Mouse (Mus musculus) MEL (cell line): ENCODE data around the gene Ciao2a. TPM values are rescaled to one million over a fixed set of nuclear protein-coding genes. Genes with fewer than 3 reads are reported as not detected.

ENCODE experiments used
- DNase-seq: peaks from one replicate; pipeline ENCODE4 v3.0.0; 2011; ENCODE audit warnings: low read depth, low spot score
- H3K27ac ChIP-seq: 2 replicates; pipeline ENCODE4 v1.5.1; 2012; ENCODE audit warnings: low read depth, mild to moderate bottlenecking, control low read depth, low read length, moderate library complexity; ENCODE audit not compliant: control insufficient read depth
- H3K27me3 ChIP-seq, 2 experiments: fragments of 150-350 bp in 1 of 2; sonication (generic) in 1 of 2; 2 replicates each; pipeline ENCODE4 v1.6.1; 2012; ENCODE audit warnings: low read length in 2 of 2, mild to moderate bottlenecking in 2 of 2, improper control_type of control experiment in 1 of 2, moderate library complexity in 1 of 2; ENCODE audit not compliant: insufficient read depth in 2 of 2, control insufficient read depth in 1 of 2
- H3K36me3 ChIP-seq, 2 experiments: 2 replicates each; pipeline ENCODE4 v1.6.1; 2012 to 2014; ENCODE audit warnings: low read length in 2 of 2, improper control_type of control experiment in 1 of 2, inconsistent platforms in 1 of 2, mild to moderate bottlenecking in 1 of 2; ENCODE audit not compliant: insufficient read depth in 2 of 2, control insufficient read depth in 1 of 2
- H3K4me1 ChIP-seq, 2 experiments: fragments of 150-350 bp in 1 of 2; sonication (generic) in 1 of 2; 2 replicates each; pipeline ENCODE4 v1.6.1; 2012; ENCODE audit warnings: low read length in 2 of 2, improper control_type of control experiment in 1 of 2, mild to moderate bottlenecking in 1 of 2; ENCODE audit not compliant: insufficient read depth in 2 of 2, control insufficient read depth in 1 of 2
- H3K4me3 ChIP-seq, 2 experiments: fragments of 150-350 bp in 1 of 2; sonication (generic) in 1 of 2; 2 replicates each; pipeline ENCODE4 v1.5.1; 2012; ENCODE audit warnings: low read depth in 2 of 2, low read length in 2 of 2, mild to moderate bottlenecking in 2 of 2, moderate library complexity in 2 of 2, control low read depth in 1 of 2, improper control_type of control experiment in 1 of 2; ENCODE audit not compliant: control insufficient read depth in 1 of 2, insufficient read depth in 1 of 2
- H3K79me2 ChIP-seq: 2 replicates; pipeline ENCODE4 v1.6.1; 2012; ENCODE audit warnings: mild to moderate bottlenecking, low read length, moderate library complexity; ENCODE audit not compliant: control insufficient read depth, poor library complexity, insufficient read depth
- H3K9ac ChIP-seq: 2 replicates; pipeline ENCODE4 v1.6.1; 2012; ENCODE audit warnings: low read depth, mild to moderate bottlenecking, control low read depth, low read length, moderate library complexity; ENCODE audit not compliant: control insufficient read depth, poor library complexity, severe bottlenecking
- H3K9me3 ChIP-seq: fragments of 150-350 bp; sonication (generic); replicated peaks from 2 replicates; pipeline ENCODE4 v1.6.1; 2012; ENCODE audit warnings: mild to moderate bottlenecking, low read length, improper control_type of control experiment, moderate library complexity; ENCODE audit not compliant: insufficient read depth
- BHLHE40 ChIP-seq: IDR thresholded peaks from 2 replicates; pipeline ENCODE4 v1.6.1; 2012; ENCODE audit warnings: low read depth, mild to moderate bottlenecking, inconsistent platforms, low read length, improper control_type of control experiment, borderline replicate concordance
- CTCF ChIP-seq, 3 experiments: IDR thresholded peaks in 2 of 3; conservative IDR thresholded peaks in 1 of 3; 2 replicates each; pipeline ENCODE4 v1.5.1; 2011 to 2012; ENCODE audit warnings: low read length in 3 of 3, low read depth in 2 of 3, mild to moderate bottlenecking in 2 of 3, improper control_type of control experiment in 1 of 3, inconsistent platforms in 1 of 3, mixed read lengths in 1 of 3, moderate library complexity in 1 of 3; ENCODE audit not compliant: control insufficient read depth in 1 of 3, insufficient read depth in 1 of 3, poor library complexity in 1 of 3, severe bottlenecking in 1 of 3
- E2F4 ChIP-seq: IDR thresholded peaks from 2 replicates; pipeline ENCODE4 v1.6.1; 2011; ENCODE audit warnings: low read depth, low read length, improper control_type of control experiment, borderline replicate concordance
- ELF1 ChIP-seq: IDR thresholded peaks from 2 replicates; pipeline ENCODE4 v1.6.1; 2014; ENCODE audit warnings: low read depth, mild to moderate bottlenecking, inconsistent platforms, low read length, improper control_type of control experiment, moderate library complexity
- EP300 ChIP-seq, 2 experiments: IDR thresholded peaks; 2 replicates each; pipeline ENCODE4 v1.6.1; 2011; ENCODE audit warnings: improper control_type of control experiment in 2 of 2, low read length in 2 of 2, low read depth in 1 of 2, mild to moderate bottlenecking in 1 of 2
- ETS1 ChIP-seq: IDR thresholded peaks from 2 replicates; pipeline ENCODE4 v1.6.1; 2012; ENCODE audit warnings: low read depth, mild to moderate bottlenecking, inconsistent platforms, low read length, improper control_type of control experiment, moderate library complexity
- GATA1 ChIP-seq: IDR thresholded peaks from 2 replicates; pipeline ENCODE4 v1.6.1; 2011; ENCODE audit warnings: low read depth, low read length, improper control_type of control experiment
- HCFC1 ChIP-seq: IDR thresholded peaks from 2 replicates; pipeline ENCODE4 v1.6.1; 2012; ENCODE audit warnings: low read depth, mild to moderate bottlenecking, inconsistent platforms, low read length, improper control_type of control experiment, moderate library complexity
- JUND ChIP-seq: IDR thresholded peaks from 2 replicates; pipeline ENCODE4 v1.6.1; 2011; ENCODE audit warnings: low read depth, mild to moderate bottlenecking, improper control_type of control experiment, low read length
- MAFK ChIP-seq: IDR thresholded peaks from 2 replicates; pipeline ENCODE4 v1.6.1; 2011; ENCODE audit warnings: low read depth, mild to moderate bottlenecking, low read length, improper control_type of control experiment, borderline replicate concordance
- MAX ChIP-seq: IDR thresholded peaks from 2 replicates; pipeline ENCODE4 v1.6.1; 2011; ENCODE audit warnings: low read length, improper control_type of control experiment
- MAZ ChIP-seq: IDR thresholded peaks from 2 replicates; pipeline ENCODE4 v1.6.1; 2012; ENCODE audit warnings: low read depth, mild to moderate bottlenecking, inconsistent platforms, low read length, improper control_type of control experiment
- MEF2A ChIP-seq: IDR thresholded peaks from 2 replicates; pipeline ENCODE4 v1.6.1; 2014; ENCODE audit warnings: low read depth, mild to moderate bottlenecking, inconsistent platforms, low read length, improper control_type of control experiment; ENCODE audit not compliant: poor library complexity, insufficient replicate concordance, severe bottlenecking; ENCODE audit errors: extremely low read depth
- MXI1 ChIP-seq: IDR thresholded peaks from 2 replicates; pipeline ENCODE4 v1.6.1; 2011; ENCODE audit warnings: mild to moderate bottlenecking, low read depth, low read length, improper control_type of control experiment
- MYC ChIP-seq: IDR thresholded peaks from 2 replicates; pipeline ENCODE4 v1.6.1; 2011; ENCODE audit warnings: low read depth, mild to moderate bottlenecking, low read length, improper control_type of control experiment, moderate library complexity
- NELFE ChIP-seq: IDR thresholded peaks from 2 replicates; pipeline ENCODE4 v1.6.1; 2011; ENCODE audit warnings: low read depth, low read length, improper control_type of control experiment
- NRF1 ChIP-seq: IDR thresholded peaks from 2 replicates; pipeline ENCODE4 v1.6.1; 2014; ENCODE audit warnings: low read depth, mild to moderate bottlenecking, inconsistent platforms, low read length, improper control_type of control experiment, moderate library complexity; ENCODE audit not compliant: poor library complexity, insufficient read depth, severe bottlenecking
- POLR2A ChIP-seq, 2 experiments: IDR thresholded peaks; 2 replicates each; pipeline ENCODE4 v1.6.1; 2011 to 2012; ENCODE audit warnings: low read length in 2 of 2, mild to moderate bottlenecking in 2 of 2, control low read depth in 1 of 2, improper control_type of control experiment in 1 of 2, low read depth in 1 of 2, moderate library complexity in 1 of 2; ENCODE audit not compliant: control insufficient read depth in 1 of 2, insufficient read depth in 1 of 2, poor library complexity in 1 of 2
- POLR2AphosphoS2 ChIP-seq: IDR thresholded peaks from 2 replicates; pipeline ENCODE4 v1.6.1; 2011; ENCODE audit warnings: low read length, improper control_type of control experiment
- POLR2AphosphoS5 ChIP-seq: IDR thresholded peaks from 2 replicates; pipeline ENCODE4 v1.6.1; 2012; ENCODE audit warnings: low read depth, borderline replicate concordance, mild to moderate bottlenecking, inconsistent platforms, low read length, moderate library complexity, mixed read lengths
- RAD21 ChIP-seq: IDR thresholded peaks from 2 replicates; pipeline ENCODE4 v1.6.1; 2011; ENCODE audit warnings: mild to moderate bottlenecking, low read depth, low read length, improper control_type of control experiment
- RCOR1 ChIP-seq: IDR thresholded peaks from 2 replicates; pipeline ENCODE4 v1.6.1; 2012; ENCODE audit warnings: low read depth, mild to moderate bottlenecking, inconsistent platforms, low read length, improper control_type of control experiment
- SIN3A ChIP-seq: IDR thresholded peaks from 2 replicates; pipeline ENCODE4 v1.6.1; 2012; ENCODE audit warnings: low read length, improper control_type of control experiment, inconsistent platforms
- SMC3 ChIP-seq: IDR thresholded peaks from 2 replicates; pipeline ENCODE4 v1.6.1; 2011; ENCODE audit warnings: low read depth, low read length, improper control_type of control experiment
- TCF12 ChIP-seq: IDR thresholded peaks from 2 replicates; pipeline ENCODE4 v1.6.1; 2014; ENCODE audit warnings: low read depth, mild to moderate bottlenecking, inconsistent platforms, low read length, improper control_type of control experiment, moderate library complexity
- UBTF ChIP-seq: IDR thresholded peaks from 2 replicates; pipeline ENCODE4 v1.6.1; 2012; ENCODE audit warnings: low read depth, mild to moderate bottlenecking, inconsistent platforms, low read length, improper control_type of control experiment, moderate library complexity, borderline replicate concordance; ENCODE audit not compliant: insufficient read depth
- USF1 ChIP-seq: IDR thresholded peaks from 2 replicates; pipeline ENCODE4 v1.6.1; 2014; ENCODE audit warnings: low read depth, mild to moderate bottlenecking, inconsistent platforms, low read length, improper control_type of control experiment, moderate library complexity
- USF2 ChIP-seq, 2 experiments: IDR thresholded peaks; 2 replicates each; pipeline ENCODE4 v1.6.1; 2011 to 2012; ENCODE audit warnings: improper control_type of control experiment in 2 of 2, low read length in 2 of 2, borderline replicate concordance in 1 of 2, inconsistent platforms in 1 of 2, low read depth in 1 of 2, mild to moderate bottlenecking in 1 of 2; ENCODE audit not compliant: insufficient read depth in 1 of 2
- ZC3H11A ChIP-seq: IDR thresholded peaks from 2 replicates; pipeline ENCODE4 v1.6.1; 2012; ENCODE audit warnings: low read depth, mild to moderate bottlenecking, inconsistent platforms, low read length, improper control_type of control experiment
- ZKSCAN1 ChIP-seq: IDR thresholded peaks from 2 replicates; pipeline ENCODE4 v1.6.1; 2012; ENCODE audit warnings: low read depth, mild to moderate bottlenecking, inconsistent platforms, low read length, improper control_type of control experiment, moderate library complexity
- ZNF384 ChIP-seq: IDR thresholded peaks from 2 replicates; pipeline ENCODE4 v1.6.1; 2012; ENCODE audit warnings: low read depth, mild to moderate bottlenecking, inconsistent platforms, low read length, improper control_type of control experiment
- polyA plus RNA-seq, 2 experiments: library from polyadenylated mRNA; stranded (reverse) in 1 of 2; unstranded in 1 of 2; fragments of >175 nt in 1 of 2; fragments of >200 nt in 1 of 2; gene quantifications; 2 replicates each; pipeline versions ENCODE4 v1.2.1 to v1.2.4; 2012; ENCODE audit warnings: low replicate concordance in 2 of 2, low read depth in 1 of 2; ENCODE audit not compliant: insufficient read length in 2 of 2, insufficient read depth in 1 of 2, missing spikeins in 1 of 2
- total RNA-seq: library from RNA; depleted of rRNA; stranded (reverse); fragments of 300-350 nt; gene quantifications from 2 replicates; pipeline ENCODE4 v1.2.3, GENCODE M21; 2012

Ciao2a gene
- total and polyA plus RNA-seq, 3 experiments, result 88.1 to 121 TPM; not detected in 1

DNA sequence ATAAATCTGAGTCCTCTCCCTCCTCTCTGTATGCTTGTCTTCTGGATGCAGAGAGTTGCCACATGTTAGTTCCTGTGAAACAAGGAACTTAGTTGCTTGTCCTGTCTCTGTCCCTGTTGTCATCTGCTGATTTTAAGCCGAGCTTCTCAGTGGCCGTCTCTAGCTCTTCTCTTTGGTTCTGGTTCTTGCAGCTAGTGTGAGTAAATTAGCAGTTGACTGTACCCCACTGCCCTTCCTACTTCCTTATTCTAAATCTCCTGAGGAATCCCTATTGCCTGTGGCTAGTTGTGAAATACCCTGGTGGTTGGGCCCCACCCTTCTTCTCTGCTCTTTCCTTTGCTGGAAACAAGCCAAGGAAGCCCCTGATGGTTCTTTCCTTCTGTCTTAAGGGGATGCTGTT is 5.1 kb downstream of the Ciao2a start:
- Histone ChIP-seq H3K4me3 (no peak overlapping the region), H3K36me3 (peaks cover 13 to 18% of the 10 kb centered on the region in 2 experiments), H3K4me1 (peaks cover 2 to 18% of the 10 kb centered on the region in 2 experiments; a peak in 3 of 4 replicates), H3K27me3 (no peaks in the 10 kb centered on the region), H3K27ac (no peak overlapping the region), H3K9ac (no peak overlapping the region), H3K79me2 (peaks cover 24% of the 10 kb centered on the region), H3K9me3 (no peaks in the 10 kb centered on the region)
- DNase-seq, result peak; percentile 60
- TF ChIP-seq EP300 (IDR thresholded peaks at IDR 0.05; ENCODE audit: low read depth in 1 of 2, low read length in 2 of 2) (0 out of 4 replicates have a peak, but pooled peaks of 1 of the 2 experiments have one; percentile 8), POLR2A (IDR thresholded peaks at IDR 0.05; ENCODE audit: control insufficient read depth in 1 of 2, insufficient read depth in 1 of 2, low read depth in 1 of 2, low read length in 2 of 2, poor library complexity in 1 of 2) (no peak), ELF1 (no peak), MYC (no peak)

DNA sequence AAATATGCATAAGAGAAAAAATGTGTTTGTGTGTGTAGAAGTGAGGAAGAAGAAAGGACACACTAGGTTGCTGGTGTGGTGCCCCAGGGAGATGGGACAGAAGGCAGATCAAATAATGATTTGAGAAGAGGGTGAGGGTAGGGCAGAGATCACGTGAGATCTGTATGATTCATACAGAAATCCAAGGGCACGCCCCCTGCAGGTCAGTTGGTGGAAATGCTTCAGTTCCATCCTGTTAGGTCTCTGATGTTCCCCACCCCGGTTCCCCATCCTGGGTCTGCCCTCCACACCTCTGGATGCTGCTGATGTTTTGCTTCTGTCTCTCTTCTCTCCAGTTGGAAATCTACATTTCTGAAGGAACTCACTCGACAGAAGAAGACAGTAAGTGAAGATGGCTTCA is 9.6 kb downstream of the Ciao2a start:
- Histone ChIP-seq H3K79me2 (no peaks in the 10 kb centered on the region), H3K27ac (no peak overlapping the region), H3K36me3 (peaks cover 0 to 21% of the 10 kb centered on the region in 2 experiments; a peak in 2 of 4 replicates), H3K4me3 (no peak overlapping the region), H3K4me1 (no peaks in the 10 kb centered on the region), H3K27me3 (no peaks in the 10 kb centered on the region), H3K9me3 (no peaks in the 10 kb centered on the region), H3K9ac (no peak overlapping the region)
- DNase-seq, result peak; percentile 68
- TF ChIP-seq ELF1, result no peak
- no peak for TF ChIP-seq MXI1
- no peak for TF ChIP-seq TCF12
- TF ChIP-seq SIN3A, result no peak
- peak; percentile 64 to 89 (median 67) for TF ChIP-seq CTCF (IDR thresholded peaks at IDR 0.05 in 2 of 3, conservative IDR thresholded peaks at IDR 0.05 in 1 of 3; ENCODE audit: control insufficient read depth in 1 of 3, insufficient read depth in 1 of 3, low read depth in 2 of 3, low read length in 3 of 3, poor library complexity in 1 of 3, severe bottlenecking in 1 of 3)
- no peak for TF ChIP-seq POLR2AphosphoS5
- no peak for TF ChIP-seq UBTF
- TF ChIP-seq NRF1, result no peak
- no peak for TF ChIP-seq POLR2AphosphoS2
- peak; percentile 5; the same call in 1 of the 2 replicates for TF ChIP-seq RAD21
- no peak for TF ChIP-seq GATA1
- peak; percentile 76 for TF ChIP-seq USF1
- TF ChIP-seq USF2 (IDR thresholded peaks at IDR 0.05; ENCODE audit: borderline replicate concordance in 1 of 2, insufficient read depth in 1 of 2, low read depth in 1 of 2, low read length in 2 of 2), result no peak
- no peak for TF ChIP-seq RCOR1
- TF ChIP-seq HCFC1, result no peak
- TF ChIP-seq JUND, result no peak
- TF ChIP-seq MAZ, result no peak
- no peak for TF ChIP-seq ZKSCAN1
- TF ChIP-seq SMC3, result peak; percentile 51
- TF ChIP-seq NELFE, result no peak
- TF ChIP-seq E2F4, result no peak
- TF ChIP-seq ZC3H11A, result no peak
- TF ChIP-seq MAX, result no peak
- no peak for TF ChIP-seq MEF2A
- TF ChIP-seq BHLHE40, result peak; percentile 85; the same call in 1 of the 2 replicates
- TF ChIP-seq MAFK, result no peak
- TF ChIP-seq ETS1, result no peak
- no peak for TF ChIP-seq MYC
- no peak for TF ChIP-seq ZNF384
- no peak for TF ChIP-seq POLR2A (IDR thresholded peaks at IDR 0.05; ENCODE audit: control insufficient read depth in 1 of 2, insufficient read depth in 1 of 2, low read depth in 1 of 2, low read length in 2 of 2, poor library complexity in 1 of 2)
